ENCODE assay signal across 44 mouse cellular contexts in the genomic region with DNA sequence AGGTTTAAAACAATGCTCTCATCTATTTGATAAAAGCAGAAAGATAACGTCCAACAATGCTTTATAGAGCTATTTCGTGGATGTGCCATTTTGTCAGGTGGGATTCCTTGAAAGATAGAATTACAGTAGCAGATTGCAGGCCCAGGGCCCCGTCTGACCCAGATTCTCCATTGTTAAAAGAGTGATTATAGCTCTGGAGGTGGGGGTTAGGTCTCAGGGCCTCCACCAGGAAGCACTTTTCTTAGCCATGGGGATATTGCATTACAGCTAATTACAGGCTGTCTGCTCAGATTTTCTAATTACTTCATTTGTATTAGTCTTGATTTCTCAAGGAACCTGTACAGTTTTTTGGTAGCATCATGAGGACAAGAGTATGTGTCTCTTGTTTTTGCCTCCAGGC. TPM values are rescaled to one million over a fixed set of nuclear protein-coding genes. Genes with fewer than 3 reads are reported as not detected.
"Had no signal": no experiment of that assay in that cellular context is flagged by ENCODE, and none has a peak within 500 bp of the region (broad histone marks: within the 10 kb centered on the region; RNA-seq: fewer than 3 reads in every experiment).

No protein-coding gene starts in this region.

- H3K27me3 ChIP-seq: limb, embryonic 15.5 days; liver, embryonic 12.5 days; liver, embryonic 13.5 days; liver, embryonic 15.5 days; lung, embryonic 15.5 days; megakaryocyte, embryonic 14.5 days; midbrain, embryonic 12.5 days; midbrain, embryonic 13.5 days; midbrain, embryonic 15.5 days had no signal

- H3K27ac ChIP-seq: left cerebral cortex, adult 2 months; limb, embryonic 10.5 days; limb, embryonic 12.5 days; limb, embryonic 13.5 days; limb, embryonic 15.5 days; liver, embryonic 12.5 days; liver, embryonic 13.5 days; liver, embryonic 14.5 days; liver, embryonic 15.5 days; lung, embryonic 15.5 days; macrophage; midbrain, embryonic 10.5 days; midbrain, embryonic 12.5 days; midbrain, embryonic 13.5 days; midbrain, embryonic 15.5 days had no signal

- H3K4me2 ChIP-seq: limb, embryonic 12.5 days; limb, embryonic 13.5 days; limb, embryonic 15.5 days; liver, embryonic 11.5 days; liver, embryonic 12.5 days; liver, embryonic 13.5 days; liver, embryonic 15.5 days; lung, embryonic 14.5 days; lung, embryonic 15.5 days; midbrain, embryonic 12.5 days; midbrain, embryonic 13.5 days; midbrain, embryonic 15.5 days had no signal

- H3K9ac ChIP-seq: limb, embryonic 12.5 days; limb, embryonic 13.5 days; limb, embryonic 15.5 days; liver, embryonic 12.5 days; liver, embryonic 13.5 days; liver, embryonic 14.5 days; liver, embryonic 15.5 days; liver, postnatal 0 days; lung, embryonic 14.5 days; lung, embryonic 15.5 days; midbrain, embryonic 12.5 days; midbrain, embryonic 13.5 days; midbrain, embryonic 15.5 days had no signal

- H3K36me3 ChIP-seq: limb, embryonic 10.5 days; limb, embryonic 12.5 days; limb, embryonic 13.5 days; limb, embryonic 15.5 days; liver, embryonic 12.5 days; liver, embryonic 13.5 days; liver, embryonic 15.5 days; lung, embryonic 15.5 days; midbrain, embryonic 10.5 days; midbrain, embryonic 12.5 days; midbrain, embryonic 13.5 days; midbrain, embryonic 15.5 days had no signal

- H3K4me1 ChIP-seq: limb, embryonic 10.5 days; limb, embryonic 12.5 days; limb, embryonic 13.5 days; limb, embryonic 15.5 days; liver, embryonic 12.5 days; liver, embryonic 13.5 days; liver, embryonic 15.5 days; lung, embryonic 15.5 days; megakaryocyte, embryonic 14.5 days; midbrain, embryonic 10.5 days; midbrain, embryonic 12.5 days; midbrain, embryonic 13.5 days; midbrain, embryonic 15.5 days had no signal

- H3K9me3 ChIP-seq: limb, embryonic 10.5 days; limb, embryonic 12.5 days; limb, embryonic 13.5 days; limb, embryonic 15.5 days; liver, embryonic 12.5 days; liver, embryonic 13.5 days; liver, embryonic 15.5 days; lung, embryonic 15.5 days; midbrain, embryonic 10.5 days; midbrain, embryonic 13.5 days; midbrain, embryonic 15.5 days had no signal

- DNase-seq: left cerebral cortex, postnatal 4 days; liver; liver, embryonic 13.5 days; liver, postnatal 0 days; lung, adult 18-20 months; lung, adult 2 months; lung, embryonic 14.5 days; lung, postnatal 10 days; lung, postnatal 14 days; lung, postnatal 36 days; lung, postnatal 4 days; midbrain, embryonic 14.5 days had no signal

- H3K4me3 ChIP-seq: left cerebral cortex, adult 2 months; limb, embryonic 10.5 days; limb, embryonic 12.5 days; limb, embryonic 13.5 days; limb, embryonic 15.5 days; liver, embryonic 12.5 days; liver, embryonic 13.5 days; liver, embryonic 15.5 days; lung, embryonic 15.5 days; megakaryocyte, embryonic 14.5 days; midbrain, embryonic 10.5 days; midbrain, embryonic 12.5 days; midbrain, embryonic 13.5 days; midbrain, embryonic 15.5 days; myocyte had no signal

- ATAC-seq: liver, embryonic 12.5 days; liver, postnatal 0 days; lung, postnatal 0 days; midbrain, embryonic 13.5 days; midbrain, embryonic 15.5 days; midbrain, embryonic 16.5 days had no signal

RNA-seq across cellular contexts. Expression of a gene that starts 10.5 kb away (rescaled TPM):
- total RNA-seq: left cerebral cortex, adult 2 months; left cerebral cortex, adult 8-10 months; left cerebral cortex, postnatal 10 days; left cerebral cortex, postnatal 14 days; left cerebral cortex, postnatal 25 days; left cerebral cortex, postnatal 36 days; left cerebral cortex, postnatal 4 days; liver, adult 2 months; megakaryocyte progenitor cell, adult 5-6 weeks; megakaryocyte-erythroid progenitor cell, adult 5-6 weeks had no signal
- polyA plus RNA-seq: limb, embryonic 10.5 days; limb, embryonic 11.5 days; limb, embryonic 12.5 days; limb, embryonic 13.5 days; limb, embryonic 14.5 days; limb, embryonic 15.5 days; liver, embryonic 11.5 days; liver, embryonic 12.5 days; liver, embryonic 13.5 days; liver, embryonic 14.5 days; liver, embryonic 15.5 days; liver, embryonic 16.5 days; lung, embryonic 14.5 days; lung, embryonic 16.5 days; lung, postnatal 0 days; macrophage; midbrain, embryonic 10.5 days; midbrain, embryonic 13.5 days; midbrain, embryonic 14.5 days; midbrain, embryonic 15.5 days; midbrain, embryonic 16.5 days; neural tube, embryonic 11.5 days had no signal
